Mouse (Mus musculus) olfactory bulb, adult 2 months (tissue): ENCODE results near the gene Bcl9l.

ENCODE experiments used
- CTCF ChIP-seq: fragments of 200-500 bp; IDR thresholded peaks from 2 replicates; pipeline ENCODE4 v1.5.1; 2012; ENCODE audit warnings: low read depth, mild to moderate bottlenecking, low read length, moderate library complexity; ENCODE audit not compliant: insufficient read depth
- POLR2A ChIP-seq: fragments of 200-500 bp; IDR thresholded peaks from 2 replicates; pipeline ENCODE4 v1.6.1; 2012; ENCODE audit warnings: mild to moderate bottlenecking, low read depth, low read length, moderate library complexity; ENCODE audit not compliant: insufficient read depth

GRCm38 (mm10) chr9:44483510-44484044 is 952 bp downstream of the Bcl9l start:
- no peak; the same call in 1 of the 2 replicates for TF ChIP-seq POLR2A
- TF ChIP-seq CTCF: no peak
